Mouse (Mus musculus) erythroblast, embryonic 14.5 days (primary cell): Measurements from ENCODE around the gene Aspm.
"Not testable (repeated sequence)": the region's sequence is repeated elsewhere in the genome, so short reads cannot be mapped to it uniquely, and the experiment has no call there.

Experiments used
- GATA1 ChIP-seq: IDR thresholded peaks from 2 replicates; pipeline ENCODE4 v1.6.1; 2012; ENCODE audit warnings: low read length, inconsistent platforms, mixed read lengths
- TAL1 ChIP-seq: IDR thresholded peaks from 3 replicates; pipeline ENCODE4 v1.6.1; 2012; ENCODE audit warnings: low read length, inconsistent platforms, mixed read lengths

DNA sequence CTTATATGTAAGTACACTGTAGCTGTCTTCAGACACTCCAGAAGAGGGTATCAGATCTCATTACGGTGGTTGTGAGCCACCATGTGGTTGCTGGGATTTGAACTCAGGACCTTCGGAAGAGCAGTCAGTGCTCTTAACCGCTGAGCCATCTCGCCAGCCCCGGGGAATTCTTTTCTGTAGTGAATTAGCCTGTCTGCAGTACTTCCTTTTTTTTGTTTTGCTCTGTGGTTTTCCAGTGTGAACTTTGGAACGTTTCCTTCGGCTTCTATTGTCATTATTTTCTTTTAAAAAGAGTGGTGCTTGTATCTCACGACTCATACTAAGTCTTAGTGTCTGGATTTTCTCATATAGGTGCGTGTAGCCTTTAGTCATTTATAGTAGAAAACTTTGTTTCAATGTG lies 11.5 kb upstream of the Aspm start:
- TF ChIP-seq GATA1, TAL1: not testable (repeated sequence)
